Mouse (Mus musculus) CD8-positive naive resting alpha-beta T cell, adult 2 months (primary cell): ENCODE data around the gene Ube2c.
A peak's percentile ranks its signal among the peaks of the same experiment; 100 is the strongest.

Experiments
- DNase-seq, 2 experiments: peaks; one replicate each; pipeline ENCODE4 v3.0.0; 2022; ENCODE audit warnings: low read depth in 2 of 2, low spot score in 2 of 2

Gene Ube2c

GRCm38 (mm10) chr2:164817703-164818102, 48.0 kb downstream of the Ube2c start:
- DNase-seq = no peak

GRCm38 (mm10) chr2:164821060-164821459, 51.4 kb downstream of the Ube2c start:
- DNase-seq = no peak

DNA sequence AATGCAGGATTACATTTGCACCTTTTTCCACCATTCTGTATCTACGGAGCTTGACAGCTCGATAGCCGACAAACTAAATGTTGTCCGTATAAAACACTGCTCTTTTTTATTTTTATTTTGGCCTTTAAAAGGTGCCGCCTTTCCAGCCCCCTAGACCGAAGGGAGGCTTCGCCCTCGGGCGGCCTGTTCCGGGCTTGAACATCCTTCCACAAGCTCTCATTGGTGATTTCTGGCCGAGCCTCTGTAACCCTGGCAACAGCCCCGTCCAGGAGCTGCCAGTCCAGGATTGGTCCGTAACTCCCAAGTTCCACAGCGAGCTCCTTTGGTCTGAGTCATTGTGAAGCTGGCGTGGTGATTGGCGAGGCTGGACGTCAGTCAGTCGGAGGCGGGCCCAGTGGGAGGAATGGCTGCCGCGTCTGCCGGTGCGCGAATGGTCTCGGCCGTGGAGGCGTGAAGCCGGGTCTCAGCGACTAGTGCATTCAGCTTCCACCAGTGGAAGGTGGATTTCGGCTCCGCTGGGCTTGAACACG, 53.0 kb downstream of the Ube2c start, which contains the start of gene Zswim1:
Zswim1 (plus strand) TSS at position 51 of the 530 bp plus-strand sequence.
- peak; percentile 99 to 100 for DNase-seq

- no peak for DNase-seq
Observed at GRCm38 (mm10) chr2:164823181-164823585, 53.5 kb downstream of the Ube2c start.

- no peak for DNase-seq
Observed at GRCm38 (mm10) chr2:164823969-164824368, 54.3 kb downstream of the Ube2c start.

DNA sequence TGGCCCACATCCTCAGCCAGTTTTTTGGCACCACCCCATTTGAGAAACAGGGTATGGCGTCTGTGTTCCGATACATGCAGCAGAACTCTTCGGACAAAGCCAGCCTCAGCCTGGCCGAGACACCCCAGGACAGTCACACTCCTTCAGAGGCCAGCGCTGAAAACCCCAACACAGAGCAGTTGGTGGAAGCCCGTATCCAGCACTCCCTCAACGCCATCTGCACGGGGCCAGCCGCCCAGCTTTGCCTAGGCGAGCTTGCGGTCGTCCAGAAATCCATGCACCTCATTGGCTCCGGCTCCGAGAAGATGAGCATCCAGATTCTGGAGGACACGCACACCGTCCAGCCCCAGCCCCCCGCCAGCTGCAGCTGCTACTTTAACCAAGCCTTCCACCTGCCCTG, 55.8 kb downstream of the Ube2c start:
- DNase-seq = no peak

DNA sequence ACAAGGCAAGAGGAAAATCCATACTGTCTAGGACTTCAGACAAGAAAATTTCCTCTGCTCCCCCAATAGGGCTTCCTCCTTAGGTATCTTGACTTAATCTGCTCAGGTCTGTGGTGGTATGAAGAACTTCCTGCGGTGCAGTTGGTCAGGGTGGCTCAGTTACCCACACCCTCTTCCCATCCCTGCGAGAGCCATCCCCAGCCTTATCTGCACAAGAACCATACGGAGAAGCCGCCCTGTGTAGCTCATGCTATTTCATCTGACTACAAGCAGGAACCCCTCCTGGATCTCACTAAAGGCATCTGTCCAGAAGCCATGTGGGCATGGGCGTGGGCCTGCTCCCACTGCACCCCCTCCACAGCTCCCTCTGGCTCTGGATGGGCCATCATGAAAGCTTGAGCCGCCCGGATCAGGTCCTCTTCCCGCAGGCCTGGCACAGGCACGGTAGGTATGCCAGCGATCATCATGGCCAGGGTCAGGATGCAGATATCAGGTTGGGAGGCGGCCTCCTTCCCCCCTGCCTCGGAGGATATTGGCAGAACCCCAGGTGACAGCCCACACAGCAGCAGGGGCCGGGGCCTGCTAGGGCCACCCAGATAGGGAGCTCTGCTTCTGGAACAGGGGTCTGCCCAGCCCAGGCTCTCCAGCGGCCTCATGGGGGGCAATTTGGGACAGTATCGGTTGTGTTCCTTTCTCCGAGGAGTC, 57.6 kb downstream of the Ube2c start:
- DNase-seq = no peak
